9 mouse cellular contexts compared by ENCODE assay signal in genomic region chr1:182585162-182585840, GRCm38 (mm10). TPM values are rescaled to one million over a fixed set of nuclear protein-coding genes. Genes with fewer than 3 reads are reported as not detected.
DNase-seq lines count a peak whose midpoint lies in the region; ATAC-seq and TF ChIP-seq lines count a peak whose summit lies in the region.
"Had no signal": no experiment of that assay in that cellular context is flagged by ENCODE, and none has a peak within 500 bp of the region (broad histone marks: within the 10 kb centered on the region; RNA-seq: fewer than 3 reads in every experiment).

No protein-coding gene starts in this region.

- peaks cover 6% of the 10 kb centered on the region; the same call in 1 of the 2 replicates for H3K27me3 ChIP-seq in heart, embryonic 13.5 days (replicated peaks)
- peaks cover 63% of the 10 kb centered on the region for H3K27me3 ChIP-seq in forebrain, embryonic 12.5 days
- H3K27me3 ChIP-seq in liver, embryonic 12.5 days (replicated peaks): peaks cover 24% of the 10 kb centered on the region
- H3K27me3 ChIP-seq in small intestine, adult 2 months (ENCODE audit: control insufficient read depth, insufficient read depth, low read length): no peaks in the 10 kb centered on the region

- WGBS in heart, embryonic 13.5 days: 13% methylated on average over 16 of the region's 16 CpGs
- WGBS in forebrain, embryonic 12.5 days: 20% methylated on average over 16 of the region's 16 CpGs
- WGBS in liver, embryonic 12.5 days (ENCODE audit: insufficient replicate concordance): 16% methylated on average over 16 of the region's 16 CpGs
- 6% methylated on average over 16 of the region's 16 CpGs for WGBS in small intestine, adult 2 months

- no peak overlapping the region for H3K27ac ChIP-seq in heart, embryonic 13.5 days (replicated peaks)
- H3K27ac ChIP-seq in forebrain, embryonic 12.5 days: no peak overlapping the region
- H3K27ac ChIP-seq in liver, embryonic 12.5 days: no peak overlapping the region
- no peak overlapping the region for H3K27ac ChIP-seq in small intestine, adult 2 months (ENCODE audit: insufficient read depth, low read depth, low read length)

- peak overlapping the region; percentile 44 for H3K4me3 ChIP-seq in heart, embryonic 13.5 days
- H3K4me3 ChIP-seq in forebrain, embryonic 12.5 days (replicated peaks): 0 out of 2 replicates have a peak overlapping the region, but pooled peaks have one; percentile 14
- H3K4me3 ChIP-seq in liver, embryonic 12.5 days: 0 out of 2 replicates have a peak overlapping the region, but pooled peaks have one; percentile 7
- H3K4me3 ChIP-seq in small intestine, adult 2 months (ENCODE audit: low read depth, low read length): peak overlapping the region; percentile 56

- intact Hi-C loops in heart, postnatal 36 days (cut with DNase I): no loop called here

- peak overlapping the region; percentile 70 for H3K4me2 ChIP-seq in heart, embryonic 13.5 days
- H3K4me2 ChIP-seq in forebrain, embryonic 12.5 days: peak overlapping the region; percentile 47
- H3K4me2 ChIP-seq in liver, embryonic 12.5 days: peak overlapping the region; percentile 59

- H3K4me1 ChIP-seq in heart, embryonic 13.5 days: peaks cover 13% of the 10 kb centered on the region
- peaks cover 6% of the 10 kb centered on the region for H3K4me1 ChIP-seq in forebrain, embryonic 12.5 days
- H3K4me1 ChIP-seq in liver, embryonic 12.5 days: peaks cover 7% of the 10 kb centered on the region; the same call in 1 of the 2 replicates
- 0 out of 2 replicates have a peak, but pooled peaks cover 3% of the 10 kb centered on the region for H3K4me1 ChIP-seq in small intestine, adult 2 months (ENCODE audit: control insufficient read depth, insufficient read depth, insufficient read length, low read length)

- TF ChIP-seq CTCF in small intestine, adult 2 months (IDR thresholded peaks at IDR 0.05; ENCODE audit: extremely low read depth, insufficient read length, insufficient replicate concordance, low read depth, low read length): no peak

- no peak for DNase-seq in heart, postnatal 36 days
- DNase-seq in adipocyte (ENCODE audit: low spot score): no peak
- no peak for DNase-seq in gastrocnemius, adult 8-10 months (ENCODE audit: low spot score in 2 of 2)
- DNase-seq in gastrocnemius, postnatal 25 days: no peak

- no peaks in the 10 kb centered on the region for H3K9me3 ChIP-seq in heart, embryonic 13.5 days
- H3K9me3 ChIP-seq in forebrain, embryonic 12.5 days: no peaks in the 10 kb centered on the region
- no peaks in the 10 kb centered on the region for H3K9me3 ChIP-seq in liver, embryonic 12.5 days (replicated peaks)

- H3K9ac ChIP-seq in heart, embryonic 13.5 days: peak overlapping the region; percentile 44; the same call in 1 of the 2 replicates
- H3K9ac ChIP-seq in forebrain, embryonic 12.5 days: no peak overlapping the region
- no peak overlapping the region for H3K9ac ChIP-seq in liver, embryonic 12.5 days

- no peak for ATAC-seq in heart, embryonic 13.5 days (ENCODE audit: extremely low read depth, insufficient number of reproducible peaks, low FRiP score, low TSS enrichment)
- ATAC-seq in forebrain, embryonic 12.5 days (ENCODE audit: low FRiP score): no peak
- no peak for ATAC-seq in liver, embryonic 12.5 days

- no peak for TF ChIP-seq POLR2A in small intestine, adult 2 months (IDR thresholded peaks at IDR 0.05; ENCODE audit: low read depth, low read length)

- no peaks in the 10 kb centered on the region for H3K36me3 ChIP-seq in heart, embryonic 13.5 days
- no peaks in the 10 kb centered on the region for H3K36me3 ChIP-seq in forebrain, embryonic 12.5 days (replicated peaks)
- no peaks in the 10 kb centered on the region for H3K36me3 ChIP-seq in liver, embryonic 12.5 days
- no peaks in the 10 kb centered on the region for H3K36me3 ChIP-seq in small intestine, adult 2 months (ENCODE audit: control insufficient read depth, insufficient read depth, low read length)
- H3K36me3 ChIP-seq: G1E had no signal

RNA-seq across cellular contexts. Expression of gene Capn8, which starts 20.5 kb away (rescaled TPM):
- polyA plus RNA-seq in heart, embryonic 13.5 days (2015; fragmentation: Nextera tagmentation; extraction: Ambion mirVana): not detected in 2 replicates
- total RNA-seq in heart, postnatal 36 days (2021): not detected
- polyA plus RNA-seq in forebrain, embryonic 12.5 days (2016; fragmentation: Nextera tagmentation; extraction: Ambion mirVana): 0.08 and 0.10 TPM in 2 replicates
- polyA plus RNA-seq in liver, embryonic 12.5 days (2016; fragmentation: Nextera tagmentation; extraction: Ambion mirVana): not detected in 2 replicates
- 2.4 and 4.7 TPM in 2 replicates for polyA plus RNA-seq in small intestine, adult 2 months (2012; rRNA removed)
- total RNA-seq in gastrocnemius, adult 8-10 months (2022): not detected
- not detected for total RNA-seq in gastrocnemius, postnatal 25 days (2021)
- total RNA-seq: G1E had no signal
- polyA plus RNA-seq: G1E had no signal
